Mouse (Mus musculus): ENCODE data around the gene Baiap2l2.

DNA sequence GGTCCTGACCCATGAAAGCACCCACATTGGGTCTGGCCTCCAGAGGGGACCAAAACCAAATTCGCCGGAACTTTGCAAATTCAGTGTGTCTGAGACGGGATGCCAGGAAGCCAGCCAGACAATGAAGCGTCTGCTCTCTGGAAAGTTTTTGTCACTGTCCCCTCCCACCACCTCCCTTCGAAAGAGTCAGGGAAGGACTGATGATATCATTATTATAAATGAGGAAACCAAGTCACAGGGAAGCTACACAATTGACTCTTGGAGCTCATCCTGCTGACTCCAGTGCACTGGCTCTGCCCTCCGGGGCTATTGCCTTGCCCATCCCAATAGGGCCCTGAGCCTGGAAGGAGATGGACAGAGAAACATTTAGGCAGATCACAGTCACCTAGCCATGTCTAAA is 71.7 kb downstream of the Baiap2l2 start:
- TF ChIP-seq CTCF (IDR thresholded peaks at IDR 0.05; ENCODE audit: insufficient read depth, low read length): no peak
- no peak for TF ChIP-seq POLR2A (IDR thresholded peaks at IDR 0.05; ENCODE audit: borderline replicate concordance, extremely low read depth, low read depth, low read length)
